Mouse (Mus musculus): ENCODE measurements at regions not wholly inside any gene's neighbourhood (a gene's known extent, or its start where the extent isn't known, plus 50 kb on each side); places are given as distances from the start of the nearest gene placed in this dataset.

GRCm38 (mm10) chr17:10056096-10056495 lies 263.6 kb downstream of the Qk start:
- 89% methylated on average over 2 of the region's 2 CpGs for WGBS
- Histone ChIP-seq H3K4me3 (replicated peaks; ENCODE audit: extremely low read depth, low read depth, low read length) (no peak overlapping the region), H3K4me1 (ENCODE audit: control insufficient read depth, insufficient read depth, low read length) (no peaks in the 10 kb centered on the region; the same call in 1 of the 2 replicates)
- no peak for DNase-seq
- TF ChIP-seq CTCF (IDR thresholded peaks at IDR 0.05; ENCODE audit: insufficient read depth, low read length) (no peak), POLR2A (IDR thresholded peaks at IDR 0.05; ENCODE audit: borderline replicate concordance, extremely low read depth, low read depth, low read length) (no peak)

GRCm38 (mm10) chr17:10054375-10054774 lies 265.3 kb downstream of the Qk start:
- WGBS, result 68% methylated on average over 5 of the region's 5 CpGs
- no peak for DNase-seq

GRCm38 (mm10) chr17:10044336-10044735 lies 275.3 kb downstream of the Qk start:
- H3K4me1 ChIP-seq (ENCODE audit: control insufficient read depth, insufficient read depth, low read length), result peaks cover 11% of the 10 kb centered on the region
- WGBS, result 65% methylated on average over 5 of the region's 5 CpGs
- TF ChIP-seq CTCF (IDR thresholded peaks at IDR 0.05; ENCODE audit: insufficient read depth, low read length) (no peak), POLR2A (IDR thresholded peaks at IDR 0.05; ENCODE audit: borderline replicate concordance, extremely low read depth, low read depth, low read length) (no peak)
- no peak for DNase-seq
- no peak overlapping the region for H3K4me3 ChIP-seq (replicated peaks; ENCODE audit: extremely low read depth, low read depth, low read length)

More at GRCm38 (mm10) chr17:10054375-10054774, 265.3 kb downstream of the Qk start:
- TF ChIP-seq POLR2A (IDR thresholded peaks at IDR 0.05; ENCODE audit: borderline replicate concordance, extremely low read depth, low read depth, low read length) (no peak), CTCF (IDR thresholded peaks at IDR 0.05; ENCODE audit: insufficient read depth, low read length) (no peak)
- Histone ChIP-seq H3K4me1 (ENCODE audit: control insufficient read depth, insufficient read depth, low read length) (no peaks in the 10 kb centered on the region), H3K4me3 (replicated peaks; ENCODE audit: extremely low read depth, low read depth, low read length) (no peak overlapping the region)

GRCm38 (mm10) chr17:10042042-10042652 lies 277.5 kb downstream of the Qk start:
- Histone ChIP-seq H3K4me3 (replicated peaks; ENCODE audit: extremely low read depth, low read depth, low read length) (no peak overlapping the region), H3K4me1 (ENCODE audit: control insufficient read depth, insufficient read depth, low read length) (peaks cover 27% of the 10 kb centered on the region)
- WGBS, result 83% methylated on average over 5 of the region's 5 CpGs
- TF ChIP-seq CTCF (IDR thresholded peaks at IDR 0.05; ENCODE audit: insufficient read depth, low read length), result no peak
- TF ChIP-seq POLR2A (IDR thresholded peaks at IDR 0.05; ENCODE audit: borderline replicate concordance, extremely low read depth, low read depth, low read length), result no peak
- no peak for DNase-seq

- 21% methylated on average over 4 of the region's 4 CpGs for WGBS
- DNase-seq, result no peak
- H3K4me1 ChIP-seq (ENCODE audit: control insufficient read depth, insufficient read depth, low read length), result peaks cover 25% of the 10 kb centered on the region
- no peak for TF ChIP-seq POLR2A (IDR thresholded peaks at IDR 0.05; ENCODE audit: borderline replicate concordance, extremely low read depth, low read depth, low read length)
- no peak for TF ChIP-seq CTCF (IDR thresholded peaks at IDR 0.05; ENCODE audit: insufficient read depth, low read length)
- no peak overlapping the region for H3K4me3 ChIP-seq (replicated peaks; ENCODE audit: extremely low read depth, low read depth, low read length)
Observed at GRCm38 (mm10) chr17:10040951-10041359, 278.7 kb downstream of the Qk start.

- 42% methylated on average over 4 of the region's 4 CpGs for WGBS
- Histone ChIP-seq H3K4me1 (ENCODE audit: control insufficient read depth, insufficient read depth, low read length) (peaks cover 25% of the 10 kb centered on the region), H3K4me3 (replicated peaks; ENCODE audit: extremely low read depth, low read depth, low read length) (no peak overlapping the region)
- DNase-seq, result no peak
- TF ChIP-seq CTCF (IDR thresholded peaks at IDR 0.05; ENCODE audit: insufficient read depth, low read length), result no peak
- TF ChIP-seq POLR2A (IDR thresholded peaks at IDR 0.05; ENCODE audit: borderline replicate concordance, extremely low read depth, low read depth, low read length), result no peak
Observed at GRCm38 (mm10) chr17:10040375-10040774, 279.3 kb downstream of the Qk start.

- whole genome bisulfite sequencing, result 36% methylated on average over 14 of the region's 14 CpGs
- TF ChIP-seq POLR2A (IDR thresholded peaks at IDR 0.05; ENCODE audit: borderline replicate concordance, extremely low read depth, low read depth, low read length) (no peak; the same call in 1 of the 2 replicates), CTCF (IDR thresholded peaks at IDR 0.05; ENCODE audit: insufficient read depth, low read length) (no peak)
- peaks cover 25% of the 10 kb centered on the region for H3K4me1 ChIP-seq (ENCODE audit: control insufficient read depth, insufficient read depth, low read length)
- H3K4me3 ChIP-seq (replicated peaks; ENCODE audit: extremely low read depth, low read depth, low read length), result no peak overlapping the region
- DNase-seq, result peak; percentile 31
Observed at GRCm38 (mm10) chr17:10037799-10038445, 281.7 kb downstream of the Qk start.

- DNase-seq, result no peak
- 33% methylated on average over 4 of the region's 4 CpGs for WGBS
- H3K4me1 ChIP-seq (ENCODE audit: control insufficient read depth, insufficient read depth, low read length), result peaks cover 10% of the 10 kb centered on the region
- no peak overlapping the region for H3K4me3 ChIP-seq (replicated peaks; ENCODE audit: extremely low read depth, low read depth, low read length)
- TF ChIP-seq CTCF (IDR thresholded peaks at IDR 0.05; ENCODE audit: insufficient read depth, low read length), result no peak
- no peak for TF ChIP-seq POLR2A (IDR thresholded peaks at IDR 0.05; ENCODE audit: borderline replicate concordance, extremely low read depth, low read depth, low read length)
Observed at GRCm38 (mm10) chr17:10033510-10033909, 286.1 kb downstream of the Qk start.

GRCm38 (mm10) chr17:10031033-10031432 lies 288.6 kb downstream of the Qk start:
- DNase-seq, result no peak
- TF ChIP-seq CTCF (IDR thresholded peaks at IDR 0.05; ENCODE audit: insufficient read depth, low read length) (no peak), POLR2A (IDR thresholded peaks at IDR 0.05; ENCODE audit: borderline replicate concordance, extremely low read depth, low read depth, low read length) (no peak)
- Histone ChIP-seq H3K4me1 (ENCODE audit: control insufficient read depth, insufficient read depth, low read length) (no peaks in the 10 kb centered on the region), H3K4me3 (replicated peaks; ENCODE audit: extremely low read depth, low read depth, low read length) (no peak overlapping the region)
- 83% methylated on average over 3 of the region's 3 CpGs for WGBS

GRCm38 (mm10) chr17:10026770-10027169 lies 292.9 kb downstream of the Qk start:
- H3K4me3 ChIP-seq (replicated peaks; ENCODE audit: extremely low read depth, low read depth, low read length), result no peak overlapping the region
- no peak for DNase-seq
- TF ChIP-seq POLR2A (IDR thresholded peaks at IDR 0.05; ENCODE audit: borderline replicate concordance, extremely low read depth, low read depth, low read length), result no peak
- TF ChIP-seq CTCF (IDR thresholded peaks at IDR 0.05; ENCODE audit: insufficient read depth, low read length), result no peak
- no peaks in the 10 kb centered on the region for H3K4me1 ChIP-seq (ENCODE audit: control insufficient read depth, insufficient read depth, low read length)

Measured in lung, adult 2 months (tissue).